Mouse (Mus musculus) hindbrain, embryonic 13.5 days (tissue): Measurements from ENCODE around the gene Olfr279. TPM values are rescaled to one million over a fixed set of nuclear protein-coding genes. Genes with fewer than 3 reads are reported as not detected.
A peak's percentile ranks its signal among the peaks of the same experiment; 100 is the strongest.

Experiments used
- ATAC-seq: fragments of 200-750 bp; cut with Nextera tagmentation; 2 replicates; pipeline ENCODE4 v1.8.0; 2017; ENCODE audit warnings: moderate TSS enrichment; ENCODE audit not compliant: low FRiP score
- H3K27ac ChIP-seq: fragments of 300-500 bp; sonication (generic); 2 replicates; pipeline ENCODE4 v1.5.1; 2015; ENCODE audit warnings: inconsistent platforms, mild to moderate bottlenecking, moderate library complexity
- H3K27me3 ChIP-seq: fragments of 300-500 bp; sonication (generic); 2 replicates; pipeline ENCODE4 v1.6.1; 2015; ENCODE audit warnings: mild to moderate bottlenecking, inconsistent platforms
- H3K36me3 ChIP-seq: fragments of 300-500 bp; sonication (generic); 2 replicates; pipeline ENCODE4 v1.6.1; 2015; ENCODE audit warnings: mild to moderate bottlenecking, inconsistent platforms
- H3K4me1 ChIP-seq: fragments of 300-500 bp; sonication (generic); replicated peaks from 2 replicates; pipeline ENCODE4 v1.6.1; 2015; ENCODE audit warnings: inconsistent platforms
- H3K4me2 ChIP-seq: fragments of 300-500 bp; sonication (generic); 2 replicates; pipeline ENCODE4 v1.6.1; 2015; ENCODE audit warnings: inconsistent platforms, mild to moderate bottlenecking, moderate library complexity
- H3K4me3 ChIP-seq: fragments of 300-500 bp; sonication (generic); 2 replicates; pipeline ENCODE4 v1.5.1; 2015; ENCODE audit warnings: mild to moderate bottlenecking, inconsistent platforms
- H3K9ac ChIP-seq: fragments of 300-500 bp; sonication (generic); 2 replicates; pipeline ENCODE4 v1.6.1; 2015; ENCODE audit warnings: mild to moderate bottlenecking, inconsistent platforms
- H3K9me3 ChIP-seq: fragments of 300-500 bp; sonication (generic); 2 replicates; pipeline ENCODE4 v1.6.1; 2016; ENCODE audit warnings: inconsistent platforms
- WGBS: fragments of 180-500 bp; shearing (Covaris S2); methylation state at CpG from one replicate; pipeline ENCODE4 v1.1.7; 2015; 5-methylcytosine and 5-hydroxymethylcytosine counted together
- polyA plus RNA-seq: library from polyadenylated mRNA; unstranded; fragments of >200 nt; fragmentation: Nextera tagmentation; extraction: Ambion mirVana; gene quantifications from 2 replicates; pipeline ENCODE4 v1.2.1, GENCODE M21; 2015

Gene Olfr279
- polyA plus RNA-seq, 1 experiment from 2014 or later: not detected

DNA sequence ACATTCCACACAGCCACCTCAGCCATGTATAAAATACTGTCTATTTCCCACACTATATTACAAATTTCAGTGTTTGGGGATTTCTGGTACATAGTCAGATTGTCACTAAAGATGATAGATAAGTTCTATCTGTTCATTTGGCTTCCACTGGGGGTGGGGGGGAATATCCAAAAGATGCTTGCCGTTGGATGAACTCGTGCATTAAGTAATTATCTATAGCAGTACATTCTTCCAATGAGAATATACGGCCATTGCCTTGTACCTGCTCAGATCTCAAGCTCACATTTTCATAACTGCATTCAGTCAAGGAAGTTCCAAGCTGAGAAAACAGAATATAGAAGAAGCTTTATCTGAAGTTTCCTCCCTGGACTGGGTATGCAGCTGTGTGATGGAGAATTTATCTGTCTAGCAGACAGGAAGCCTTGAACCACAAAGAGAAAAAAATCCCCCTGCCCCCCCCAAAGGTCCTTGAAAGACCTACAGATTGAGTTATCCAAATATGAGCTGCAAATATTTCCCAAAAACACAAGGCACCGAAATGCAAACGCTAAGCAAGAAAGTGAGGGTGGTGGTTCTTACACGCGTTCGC lies 5.7 kb upstream of the Olfr279 start:
- H3K27ac ChIP-seq: no peak overlapping the region
- ATAC-seq: no peak
- H3K9ac ChIP-seq: no peak overlapping the region
- no peaks in the 10 kb centered on the region for H3K27me3 ChIP-seq
- no peaks in the 10 kb centered on the region for H3K4me1 ChIP-seq
- 94% methylated on average over 8 of the region's 8 CpGs for WGBS
- no peaks in the 10 kb centered on the region for H3K36me3 ChIP-seq
- no peaks in the 10 kb centered on the region for H3K9me3 ChIP-seq
- H3K4me3 ChIP-seq: no peak overlapping the region
- no peak overlapping the region for H3K4me2 ChIP-seq

DNA sequence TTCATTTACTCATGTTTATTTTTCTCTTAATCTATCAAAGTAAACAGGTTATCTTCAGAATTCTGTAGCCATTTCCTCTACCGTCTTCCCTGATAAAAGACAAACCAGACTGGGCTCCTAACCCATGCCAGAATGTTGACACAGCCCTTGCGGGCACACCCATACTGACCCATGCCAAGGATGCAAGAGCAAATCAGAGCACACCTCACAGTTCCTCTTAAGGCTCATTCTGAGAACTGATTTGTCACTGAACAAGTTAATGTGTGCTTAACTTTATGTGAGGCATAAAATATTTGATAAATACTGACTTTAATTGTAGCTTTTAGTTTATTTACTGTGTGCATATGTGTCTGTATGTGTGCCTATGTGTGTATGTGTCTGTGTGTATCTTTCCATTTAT lies 870 bp upstream of the Olfr279 start:
- no peak overlapping the region for H3K4me2 ChIP-seq
- no peak for ATAC-seq
- 84% methylated on average over 2 of the region's 2 CpGs for WGBS
- no peak overlapping the region for H3K9ac ChIP-seq
- H3K36me3 ChIP-seq: no peaks in the 10 kb centered on the region
- no peaks in the 10 kb centered on the region for H3K9me3 ChIP-seq
- H3K4me3 ChIP-seq: no peak overlapping the region
- H3K27me3 ChIP-seq: no peaks in the 10 kb centered on the region
- no peak overlapping the region for H3K27ac ChIP-seq
- H3K4me1 ChIP-seq: no peaks in the 10 kb centered on the region

DNA sequence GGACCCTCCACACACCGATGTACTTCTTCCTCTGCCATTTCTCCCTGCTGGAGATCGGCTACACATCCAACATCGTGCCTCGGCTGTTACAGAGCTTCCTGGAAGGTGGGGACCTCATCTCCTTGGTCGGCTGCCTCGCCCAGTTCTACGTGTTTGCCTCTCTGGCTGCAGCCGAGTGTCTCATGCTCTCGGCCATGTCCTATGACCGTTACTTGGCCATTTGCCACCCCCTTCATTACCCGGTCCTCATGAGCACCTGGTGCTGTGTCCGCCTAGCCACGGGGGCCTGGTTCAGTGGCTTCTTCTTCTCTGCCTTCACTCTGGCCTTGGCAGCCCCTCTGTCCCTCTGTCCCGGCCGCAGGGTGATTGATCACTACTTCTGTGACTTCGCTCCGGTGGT lies 5.4 kb downstream of the Olfr279 start:
- H3K36me3 ChIP-seq: no peaks in the 10 kb centered on the region
- ATAC-seq: no peak
- H3K9ac ChIP-seq: no peak overlapping the region
- no peak overlapping the region for H3K4me3 ChIP-seq
- no peak overlapping the region for H3K4me2 ChIP-seq
- H3K27me3 ChIP-seq: no peaks in the 10 kb centered on the region
- H3K27ac ChIP-seq: no peak overlapping the region
- no peaks in the 10 kb centered on the region for H3K4me1 ChIP-seq
- H3K9me3 ChIP-seq: no peaks in the 10 kb centered on the region
- 89% methylated on average over 17 of the region's 17 CpGs for WGBS

DNA sequence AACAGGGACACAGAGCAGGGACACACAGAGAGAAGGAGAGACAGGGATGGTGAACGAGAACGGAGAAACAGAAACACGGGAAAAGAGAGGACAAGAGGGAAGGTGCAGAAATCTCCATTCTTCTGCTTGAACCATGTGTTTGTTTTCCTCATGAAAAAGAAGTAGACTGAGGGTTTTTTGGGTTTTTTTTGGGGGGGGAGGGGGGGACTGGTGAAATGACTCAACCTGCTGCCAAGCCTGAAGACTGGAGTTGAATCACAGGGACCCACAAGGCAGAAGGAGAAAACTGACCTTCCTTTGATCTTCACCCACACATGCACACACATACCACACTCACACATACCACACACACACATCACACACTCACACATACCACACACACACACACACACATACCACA lies 11.1 kb downstream of the Olfr279 start:
- no peaks in the 10 kb centered on the region for H3K4me1 ChIP-seq
- WGBS: 87% methylated on average over 3 of the region's 3 CpGs
- H3K36me3 ChIP-seq: no peaks in the 10 kb centered on the region
- H3K9me3 ChIP-seq: no peaks in the 10 kb centered on the region
- no peak overlapping the region for H3K4me2 ChIP-seq
- ATAC-seq: no peak
- H3K4me3 ChIP-seq: no peak overlapping the region
- no peaks in the 10 kb centered on the region for H3K27me3 ChIP-seq
- H3K27ac ChIP-seq: no peak overlapping the region
- no peak overlapping the region for H3K9ac ChIP-seq

DNA sequence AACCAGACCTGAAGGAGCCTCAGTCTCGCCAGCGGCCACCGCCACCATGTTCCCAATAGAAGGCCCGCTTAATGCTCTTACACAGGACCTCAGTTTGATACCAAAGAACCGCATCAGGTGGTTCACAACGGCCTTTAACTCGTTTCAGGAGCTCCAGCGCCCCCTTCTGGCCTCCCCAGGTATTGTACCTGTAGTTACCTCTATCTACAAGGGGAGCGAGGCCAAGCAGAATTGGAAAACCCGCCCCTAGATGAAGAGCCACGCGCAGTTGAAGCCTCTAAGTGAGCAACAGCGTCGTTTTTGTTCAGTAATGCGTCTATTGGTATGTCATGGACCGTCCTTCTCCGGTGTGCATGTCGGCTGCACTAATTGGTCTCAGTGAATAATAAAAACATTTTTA lies 12.3 kb downstream of the Olfr279 start:
- ATAC-seq: no peak

DNA sequence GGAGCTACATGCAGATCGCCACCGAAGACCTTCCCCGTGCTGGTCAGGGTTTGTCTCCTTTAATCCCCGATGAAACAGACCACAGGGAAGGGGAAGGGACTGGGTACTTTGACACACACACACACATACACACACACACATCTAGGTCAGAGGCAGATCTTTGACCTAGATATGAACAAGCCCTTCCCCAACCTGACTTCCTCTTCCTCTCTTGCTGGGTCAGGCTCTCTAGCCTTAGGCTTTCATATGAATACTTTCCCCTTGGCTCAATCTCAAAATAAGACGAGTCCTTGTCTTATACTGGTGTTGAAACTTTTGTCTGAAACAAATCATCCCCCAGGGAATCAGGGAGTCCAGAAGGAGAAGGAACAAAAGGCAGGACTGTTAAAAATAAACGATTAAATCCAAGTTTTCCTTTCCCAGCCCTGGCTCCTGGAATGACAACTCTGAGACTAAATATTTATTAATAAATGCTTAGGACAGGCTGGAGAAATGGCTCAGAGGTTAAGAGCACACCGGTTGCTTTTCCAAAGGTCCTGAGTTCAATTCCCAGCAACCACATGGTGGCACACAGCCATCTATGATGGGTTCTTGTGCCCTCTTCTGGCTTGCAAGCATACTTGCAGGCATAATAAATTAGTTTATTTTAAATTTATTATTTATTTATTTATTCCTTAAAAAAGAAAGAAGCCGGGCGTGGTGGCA lies 14.2 kb downstream of the Olfr279 start:
- H3K27ac ChIP-seq: no peak overlapping the region
- peaks cover 8% of the 10 kb centered on the region for H3K4me1 ChIP-seq
- H3K4me3 ChIP-seq: no peak overlapping the region
- no peaks in the 10 kb centered on the region for H3K36me3 ChIP-seq
- H3K9ac ChIP-seq: no peak overlapping the region
- no peak for ATAC-seq
- no peak overlapping the region for H3K4me2 ChIP-seq
- 83% methylated on average over 9 of the region's 9 CpGs for WGBS
- H3K9me3 ChIP-seq: no peaks in the 10 kb centered on the region
- no peaks in the 10 kb centered on the region for H3K27me3 ChIP-seq

More for the DNA sequence above, 12.3 kb downstream of the Olfr279 start:
- no peak overlapping the region for H3K27ac ChIP-seq
- H3K36me3 ChIP-seq: no peaks in the 10 kb centered on the region
- no peaks in the 10 kb centered on the region for H3K4me1 ChIP-seq
- no peaks in the 10 kb centered on the region for H3K27me3 ChIP-seq
- 14% methylated on average over 18 of the region's 18 CpGs for WGBS
- H3K9ac ChIP-seq: no peak overlapping the region
- no peak overlapping the region for H3K4me3 ChIP-seq
- H3K4me2 ChIP-seq: no peak overlapping the region
- no peaks in the 10 kb centered on the region for H3K9me3 ChIP-seq

DNA sequence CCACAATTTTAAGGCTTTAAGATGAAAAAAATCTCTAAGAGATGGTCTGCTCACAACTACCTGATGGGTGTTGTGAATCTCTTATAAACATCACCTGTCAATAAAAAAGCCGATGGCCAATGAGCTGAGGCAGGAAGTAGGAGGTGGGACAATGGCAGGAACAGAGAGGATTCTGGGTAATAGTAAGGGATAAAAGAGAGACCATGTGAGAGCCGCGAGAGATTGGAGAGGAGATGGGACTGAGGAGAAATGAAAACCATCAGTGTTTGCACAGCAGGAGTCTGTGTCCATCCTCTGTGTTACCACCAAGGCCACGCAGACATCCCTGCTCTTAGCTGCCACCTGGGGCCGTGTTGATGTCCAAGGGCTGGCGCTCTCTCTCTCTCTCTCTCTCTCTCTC lies 15.1 kb downstream of the Olfr279 start:
- no peak overlapping the region for H3K9ac ChIP-seq
- WGBS: 90% methylated on average over 5 of the region's 6 CpGs
- H3K36me3 ChIP-seq: no peaks in the 10 kb centered on the region
- no peak overlapping the region for H3K4me3 ChIP-seq
- ATAC-seq: no peak
- no peak overlapping the region for H3K4me2 ChIP-seq
- no peaks in the 10 kb centered on the region for H3K27me3 ChIP-seq
- H3K27ac ChIP-seq: no peak overlapping the region
- H3K4me1 ChIP-seq: peaks cover 9% of the 10 kb centered on the region
- H3K9me3 ChIP-seq: no peaks in the 10 kb centered on the region

DNA sequence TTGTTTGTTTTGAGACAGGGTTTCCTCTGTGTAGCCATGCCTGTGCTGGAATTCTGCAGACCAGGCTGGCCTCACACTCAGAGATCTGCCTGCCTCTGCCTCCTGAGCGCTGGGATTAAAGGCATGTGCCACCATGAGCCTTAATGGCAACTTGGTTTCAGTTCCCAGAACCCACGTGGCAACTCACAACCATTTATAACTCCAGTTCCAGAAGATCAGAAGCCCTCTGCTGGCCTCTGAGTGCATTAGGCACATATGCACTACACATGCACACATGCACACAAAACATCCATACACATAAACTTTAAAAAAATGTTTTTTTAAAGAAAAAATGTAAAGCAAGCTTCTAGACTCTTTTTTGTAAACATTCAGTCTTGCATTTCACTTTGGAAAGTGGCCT lies 17.2 kb downstream of the Olfr279 start:
- H3K27me3 ChIP-seq: no peaks in the 10 kb centered on the region
- WGBS: 53% methylated on average over 2 of the region's 2 CpGs
- ATAC-seq: no peak
- no peak overlapping the region for H3K4me2 ChIP-seq
- H3K4me3 ChIP-seq: no peak overlapping the region
- H3K4me1 ChIP-seq: peaks cover 9% of the 10 kb centered on the region
- no peaks in the 10 kb centered on the region for H3K36me3 ChIP-seq
- no peaks in the 10 kb centered on the region for H3K9me3 ChIP-seq
- H3K27ac ChIP-seq: no peak overlapping the region
- no peak overlapping the region for H3K9ac ChIP-seq

DNA sequence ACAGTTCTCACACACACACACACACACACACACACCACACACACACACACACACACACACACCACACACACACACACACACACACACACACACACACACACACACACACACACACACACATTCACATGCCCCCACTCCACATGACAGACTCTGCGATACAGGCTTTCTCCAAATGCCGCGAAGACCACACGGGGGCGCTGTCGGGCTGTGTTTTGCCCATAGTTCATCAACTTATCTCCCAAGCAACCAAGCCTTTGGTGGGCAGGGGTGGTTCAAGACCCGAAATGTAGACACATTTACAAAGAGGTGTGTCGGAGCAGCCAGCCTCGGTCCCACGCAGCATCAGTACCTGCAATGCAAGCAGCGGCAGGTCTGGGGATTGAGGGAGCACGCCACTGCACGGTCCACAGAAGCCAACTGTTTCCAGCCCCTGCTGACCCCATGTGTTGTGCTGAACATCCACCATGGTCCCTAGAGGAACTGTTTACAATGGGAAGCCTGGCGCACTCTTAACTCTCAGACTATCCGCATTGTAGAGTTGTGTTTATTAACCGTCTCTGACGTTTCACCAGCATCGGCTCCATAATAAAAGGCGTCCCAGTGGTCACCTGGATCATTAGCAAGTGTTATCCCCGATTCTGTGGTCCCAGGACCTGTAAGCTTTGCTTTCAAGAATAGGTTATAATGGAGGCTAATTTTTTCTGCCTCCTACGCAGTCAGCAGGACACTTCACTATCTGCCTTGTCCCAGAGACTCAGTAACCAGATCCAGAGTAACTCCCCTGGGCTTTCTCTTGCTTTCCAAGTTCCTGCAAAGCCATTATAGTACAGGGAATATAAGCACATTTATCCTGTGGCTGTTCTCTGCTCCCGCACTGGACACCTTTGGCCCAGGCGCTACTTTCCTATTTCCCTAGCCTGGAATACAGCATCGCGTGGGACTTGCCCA lies 18.5 kb downstream of the Olfr279 start:
- Histone ChIP-seq H3K36me3 (peaks cover 6% of the 10 kb centered on the region), H3K4me2 (peak overlapping the region; percentile 50), H3K9ac (no peak overlapping the region), H3K4me1 (peaks cover 9% of the 10 kb centered on the region), H3K27ac (no peak overlapping the region), H3K27me3 (no peaks in the 10 kb centered on the region), H3K4me3 (0 out of 2 replicates have a peak overlapping the region, but pooled peaks have one; percentile 17), H3K9me3 (no peaks in the 10 kb centered on the region)
- ATAC-seq: peak; percentile 71; the same call in 1 of the 2 replicates
- WGBS: 29% methylated on average over 25 of the region's 25 CpGs

DNA sequence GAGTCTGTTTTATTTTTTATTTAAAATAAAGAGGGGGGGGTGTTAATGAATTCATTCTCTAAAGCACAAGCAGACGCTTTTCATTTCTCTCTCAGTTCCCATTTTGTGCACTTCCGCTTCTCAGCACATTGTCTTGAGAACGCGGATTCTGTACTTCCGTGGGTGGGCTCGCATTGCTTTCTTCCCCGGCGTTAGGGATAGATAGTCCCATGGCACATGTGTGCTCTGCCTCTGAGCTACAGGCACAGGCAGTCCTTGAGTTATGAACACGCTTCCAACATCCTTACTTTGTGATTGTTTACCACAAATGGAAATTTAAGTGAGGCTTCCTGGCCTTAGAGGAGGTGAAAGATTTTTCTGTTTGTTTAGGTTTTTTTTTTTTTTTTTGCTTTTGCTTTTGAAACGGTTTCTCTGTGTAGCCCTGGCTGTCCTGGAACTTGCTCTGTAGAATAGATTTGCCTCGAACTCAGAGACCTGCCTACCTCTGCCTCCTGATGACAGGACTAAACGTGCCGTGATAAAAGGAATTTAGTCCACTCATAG lies 19.3 kb downstream of the Olfr279 start:
- Histone ChIP-seq H3K4me1 (peaks cover 9% of the 10 kb centered on the region), H3K27me3 (no peaks in the 10 kb centered on the region), H3K9me3 (no peaks in the 10 kb centered on the region), H3K4me2 (no peak overlapping the region), H3K4me3 (no peak overlapping the region), H3K36me3 (peaks cover 9% of the 10 kb centered on the region), H3K9ac (no peak overlapping the region), H3K27ac (no peak overlapping the region)
- 51% methylated on average over 13 of the region's 13 CpGs for WGBS
- ATAC-seq: no peak

DNA sequence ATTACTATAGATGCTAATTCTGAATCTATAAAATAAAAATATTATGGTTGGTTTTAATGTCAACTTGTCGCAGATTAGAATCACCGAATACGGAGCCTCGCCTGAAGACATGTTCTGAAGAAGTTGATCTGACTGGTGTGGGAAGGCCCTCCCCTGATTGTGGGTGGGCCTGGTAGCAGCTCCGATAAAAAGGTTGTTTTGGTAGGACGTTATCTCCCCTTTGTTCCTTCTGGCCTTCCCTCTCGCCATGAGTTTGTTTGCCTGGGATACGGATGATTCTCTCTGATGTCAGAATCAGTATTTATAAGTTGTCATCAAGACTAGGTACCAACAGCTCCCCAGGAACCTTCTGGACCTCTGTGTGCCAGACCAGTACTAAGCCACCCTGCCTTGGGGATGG lies 20.0 kb downstream of the Olfr279 start:
- H3K4me2 ChIP-seq: no peak overlapping the region
- H3K9ac ChIP-seq: no peak overlapping the region
- H3K27me3 ChIP-seq: no peaks in the 10 kb centered on the region
- peaks cover 11% of the 10 kb centered on the region for H3K36me3 ChIP-seq
- no peak overlapping the region for H3K4me3 ChIP-seq
- H3K4me1 ChIP-seq: peaks cover 9% of the 10 kb centered on the region
- no peak overlapping the region for H3K27ac ChIP-seq
- H3K9me3 ChIP-seq: no peaks in the 10 kb centered on the region
- no peak for ATAC-seq
- 55% methylated on average over 8 of the region's 8 CpGs for WGBS

DNA sequence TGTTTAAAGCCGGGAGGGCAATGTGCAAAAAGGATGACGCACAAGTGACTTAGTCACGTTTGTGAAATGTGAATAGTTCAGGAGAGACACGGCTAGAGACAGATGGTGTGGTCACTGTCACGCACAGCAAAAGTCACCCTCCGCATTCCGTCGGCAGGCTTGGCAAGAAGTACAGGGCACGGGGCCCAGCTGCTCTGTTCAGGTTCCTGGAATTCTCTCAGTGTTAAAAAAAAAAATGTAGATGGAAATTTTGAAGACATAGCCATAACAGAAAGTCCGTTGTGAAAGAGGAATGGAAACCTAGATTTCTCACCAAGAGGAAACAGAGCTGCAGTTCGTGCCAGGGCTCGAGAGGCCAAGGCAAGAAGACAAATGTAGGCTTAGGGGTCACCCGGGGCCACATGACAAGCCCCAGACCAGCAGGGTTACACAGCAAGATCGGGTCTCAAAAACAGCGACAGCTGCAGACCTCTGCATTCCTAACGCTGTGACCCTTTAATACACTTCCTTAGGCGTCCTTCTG lies 20.7 kb downstream of the Olfr279 start:
- no peak overlapping the region for H3K4me3 ChIP-seq
- H3K36me3 ChIP-seq: peaks cover 18% of the 10 kb centered on the region
- WGBS: 47% methylated on average over 17 of the region's 17 CpGs
- no peak overlapping the region for H3K9ac ChIP-seq
- H3K4me2 ChIP-seq: no peak overlapping the region
- peaks cover 9% of the 10 kb centered on the region for H3K4me1 ChIP-seq
- ATAC-seq: no peak
- H3K27me3 ChIP-seq: no peaks in the 10 kb centered on the region
- no peak overlapping the region for H3K27ac ChIP-seq
- H3K9me3 ChIP-seq: no peaks in the 10 kb centered on the region
